Mouse (Mus musculus) forebrain, embryonic 11.5 days (tissue): Measurements from ENCODE around the gene Stag1. TPM values are rescaled to one million over a fixed set of nuclear protein-coding genes. Genes with fewer than 3 reads are reported as not detected.
A peak's percentile ranks its signal among the peaks of the same experiment; 100 is the strongest.

Experiments used
- ATAC-seq: fragments of 200-750 bp; cut with Nextera tagmentation; replicated peaks from 2 replicates; pipeline ENCODE4 v1.8.0; 2017; ENCODE audit warnings: moderate TSS enrichment; ENCODE audit not compliant: low FRiP score
- DNase-seq: peaks from one replicate; pipeline ENCODE4 v3.0.0-alpha.2; 2017; ENCODE audit warnings: low spot score
- H3K27ac ChIP-seq: fragments of 300-500 bp; sonication (generic); 2 replicates; pipeline ENCODE4 v1.5.1; 2014; ENCODE audit warnings: low read depth, low read length
- H3K27me3 ChIP-seq: fragments of 300-500 bp; sonication (generic); 2 replicates; pipeline ENCODE4 v1.6.1; 2014; ENCODE audit warnings: mild to moderate bottlenecking, low read length, mixed read lengths; ENCODE audit not compliant: control insufficient read depth, insufficient read depth
- H3K36me3 ChIP-seq: fragments of 300-500 bp; sonication (generic); 2 replicates; pipeline ENCODE4 v1.6.1; 2014; ENCODE audit warnings: mild to moderate bottlenecking, low read length, moderate library complexity, mixed read lengths; ENCODE audit not compliant: control insufficient read depth, insufficient read depth
- H3K4me1 ChIP-seq: fragments of 300-500 bp; sonication (generic); replicated peaks from 2 replicates; pipeline ENCODE4 v1.6.1; 2014; ENCODE audit warnings: low read length, mixed read lengths; ENCODE audit not compliant: control insufficient read depth, insufficient read depth
- H3K4me2 ChIP-seq: fragments of 300-500 bp; sonication (generic); 2 replicates; pipeline ENCODE4 v1.6.1; 2014; ENCODE audit warnings: low read depth, mild to moderate bottlenecking, low read length, moderate library complexity, mixed read lengths; ENCODE audit not compliant: severe bottlenecking
- H3K4me3 ChIP-seq: fragments of 300-500 bp; sonication (generic); 2 replicates; pipeline ENCODE4 v1.5.1; 2014; ENCODE audit warnings: low read depth, low read length
- H3K9ac ChIP-seq: fragments of 300-500 bp; sonication (generic); 2 replicates; pipeline ENCODE4 v1.6.1; 2014; ENCODE audit warnings: low read length
- H3K9me3 ChIP-seq: fragments of 300-500 bp; sonication (generic); 2 replicates; pipeline ENCODE4 v1.6.1; 2016; ENCODE audit warnings: low read length, mixed read lengths; ENCODE audit not compliant: control insufficient read depth
- WGBS: fragments of 180-500 bp; shearing (Covaris S2); extraction: QIAGEN DNeasy Blood & Tissue Kit; methylation state at CpG from one replicate; pipeline ENCODE4 v1.1.7; 2014; 5-methylcytosine and 5-hydroxymethylcytosine counted together
- polyA plus RNA-seq: library from polyadenylated mRNA; unstranded; fragments of >200 nt; fragmentation: Nextera tagmentation; extraction: Ambion mirVana; gene quantifications from 2 replicates; pipeline ENCODE4 v1.2.1, GENCODE M21; 2014

The Stag1 gene
- polyA plus RNA-seq, 1 experiment from 2014 or later: 63.0 TPM

GRCm38 (mm10) chr9:100571511-100571910 lies 26.1 kb upstream of the Stag1 start:
- no peak for DNase-seq
- Histone ChIP-seq H3K27me3 (no peaks in the 10 kb centered on the region), H3K4me1 (peaks cover 4% of the 10 kb centered on the region; the same call in 1 of the 2 replicates), H3K4me2 (peak overlapping the region; percentile 88; the same call in 1 of the 2 replicates), H3K9me3 (no peaks in the 10 kb centered on the region), H3K27ac (no peak overlapping the region), H3K36me3 (no peaks in the 10 kb centered on the region), H3K9ac (no peak overlapping the region), H3K4me3 (no peak overlapping the region)
- ATAC-seq: 0 out of 2 replicates have a peak, but pooled peaks have one; percentile 1
- WGBS: 86% methylated on average over 1 of the region's 1 CpGs

GRCm38 (mm10) chr9:100573300-100573699 lies 24.3 kb upstream of the Stag1 start:
- Histone ChIP-seq H3K9ac (no peak overlapping the region), H3K36me3 (no peaks in the 10 kb centered on the region), H3K4me2 (no peak overlapping the region), H3K27ac (no peak overlapping the region), H3K4me1 (peaks cover 4% of the 10 kb centered on the region; the same call in 1 of the 2 replicates), H3K4me3 (no peak overlapping the region), H3K9me3 (no peaks in the 10 kb centered on the region), H3K27me3 (no peaks in the 10 kb centered on the region)
- ATAC-seq: no peak
- DNase-seq: no peak
- 84% methylated on average over 2 of the region's 2 CpGs for WGBS

GRCm38 (mm10) chr9:100573942-100574341 lies 23.7 kb upstream of the Stag1 start:
- DNase-seq: no peak
- ATAC-seq: no peak
- Histone ChIP-seq H3K4me2 (no peak overlapping the region), H3K4me1 (peaks cover 4% of the 10 kb centered on the region; the same call in 1 of the 2 replicates), H3K27ac (no peak overlapping the region), H3K36me3 (no peaks in the 10 kb centered on the region), H3K27me3 (no peaks in the 10 kb centered on the region), H3K4me3 (no peak overlapping the region), H3K9me3 (no peaks in the 10 kb centered on the region), H3K9ac (no peak overlapping the region)
- 62% methylated on average over 5 of the region's 5 CpGs for WGBS

- ATAC-seq: no peak
- WGBS: 37% methylated on average over 20 of the region's 20 CpGs
- no peak overlapping the region for H3K27ac ChIP-seq
- H3K4me1 ChIP-seq: peaks cover 11% of the 10 kb centered on the region; the same call in 1 of the 2 replicates
- H3K9me3 ChIP-seq: no peaks in the 10 kb centered on the region
- H3K9ac ChIP-seq: peak overlapping the region; percentile 31; the same call in 1 of the 2 replicates
- DNase-seq: no peak
- no peaks in the 10 kb centered on the region for H3K27me3 ChIP-seq
- no peak overlapping the region for H3K4me2 ChIP-seq
- H3K36me3 ChIP-seq: no peaks in the 10 kb centered on the region
- H3K4me3 ChIP-seq: no peak overlapping the region
Measured at GRCm38 (mm10) chr9:100580196-100580740, 17.3 kb upstream of the Stag1 start.

- Histone ChIP-seq H3K36me3 (no peaks in the 10 kb centered on the region), H3K27me3 (no peaks in the 10 kb centered on the region), H3K9ac (no peak overlapping the region), H3K27ac (peak overlapping the region; percentile 37), H3K9me3 (no peaks in the 10 kb centered on the region), H3K4me1 (peaks cover 11% of the 10 kb centered on the region; the same call in 1 of the 2 replicates), H3K4me2 (0 out of 2 replicates have a peak overlapping the region, but pooled peaks have one; percentile 5), H3K4me3 (no peak overlapping the region)
- ATAC-seq: peak; percentile 84
- WGBS: 24% methylated on average over 13 of the region's 13 CpGs
- DNase-seq: peak; percentile 80
Measured at GRCm38 (mm10) chr9:100581543-100582492, 15.8 kb upstream of the Stag1 start.

DNA sequence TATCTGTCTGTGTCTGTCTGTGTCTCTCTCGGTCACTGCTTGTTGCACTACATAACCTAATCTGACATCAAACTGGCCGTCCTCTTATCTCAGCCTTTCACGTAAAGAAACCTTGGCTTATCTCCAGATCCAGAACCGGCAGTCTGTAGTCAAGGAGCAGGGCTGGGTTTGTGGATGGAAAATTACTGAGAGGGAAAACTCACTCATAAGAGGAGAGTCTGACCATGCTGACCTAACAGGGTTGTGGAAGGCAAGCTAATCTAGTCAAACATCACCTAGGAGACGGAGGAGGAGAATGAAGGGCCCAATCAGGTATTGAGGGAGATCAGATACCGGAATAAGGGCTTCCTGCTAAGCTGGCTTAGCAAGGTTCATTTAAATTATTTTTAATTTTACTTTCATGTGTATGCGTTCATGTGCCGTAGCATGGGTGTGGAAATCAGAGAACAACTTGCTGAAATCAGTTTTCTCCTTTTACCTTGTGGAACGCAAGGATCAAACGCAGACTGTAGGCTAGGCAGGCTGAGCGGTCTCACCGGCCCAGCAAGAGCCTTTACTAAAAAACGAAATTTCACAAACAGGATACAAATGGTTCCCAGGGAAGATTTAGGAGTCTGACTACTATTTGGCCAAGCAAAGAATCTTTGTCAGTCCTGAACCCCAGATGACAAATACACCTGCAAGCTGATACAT lies 14.6 kb upstream of the Stag1 start:
- DNase-seq (no peak), ATAC-seq (no peak)
- Histone ChIP-seq H3K36me3 (no peaks in the 10 kb centered on the region), H3K4me2 (no peak overlapping the region), H3K4me3 (no peak overlapping the region), H3K9me3 (no peaks in the 10 kb centered on the region), H3K4me1 (peaks cover 11% of the 10 kb centered on the region; the same call in 1 of the 2 replicates), H3K27ac (peak overlapping the region; percentile 37), H3K9ac (no peak overlapping the region), H3K27me3 (no peaks in the 10 kb centered on the region)
- 57% methylated on average over 13 of the region's 13 CpGs for WGBS

DNA sequence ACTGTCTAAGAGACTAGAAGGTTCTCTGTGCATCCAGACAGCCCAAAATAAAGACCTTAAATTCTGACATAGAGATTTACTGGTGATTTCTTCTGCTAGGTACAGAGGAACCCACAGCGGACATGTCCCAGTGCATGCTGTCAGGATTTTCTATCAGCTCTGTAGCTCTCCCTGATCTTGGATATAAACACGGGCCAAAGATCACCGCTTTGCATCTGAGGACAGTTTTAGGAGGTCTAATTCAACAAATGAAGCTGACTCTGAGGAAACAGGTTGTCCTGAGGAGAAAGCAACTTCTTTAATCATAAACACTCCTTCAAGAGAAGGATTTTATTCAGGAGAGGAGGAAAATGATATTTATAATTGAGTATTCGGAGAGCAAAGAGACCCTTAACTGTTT lies 13.6 kb upstream of the Stag1 start:
- 86% methylated on average over 4 of the region's 4 CpGs for WGBS
- no peak overlapping the region for H3K4me3 ChIP-seq
- ATAC-seq (no peak), DNase-seq (no peak)
- H3K27me3 ChIP-seq: no peaks in the 10 kb centered on the region
- peaks cover 11% of the 10 kb centered on the region; the same call in 1 of the 2 replicates for H3K4me1 ChIP-seq
- no peaks in the 10 kb centered on the region for H3K9me3 ChIP-seq
- H3K9ac ChIP-seq: no peak overlapping the region
- H3K4me2 ChIP-seq: no peak overlapping the region
- no peaks in the 10 kb centered on the region for H3K36me3 ChIP-seq
- H3K27ac ChIP-seq: no peak overlapping the region

GRCm38 (mm10) chr9:100590462-100590861 lies 7.1 kb upstream of the Stag1 start:
- H3K4me3 ChIP-seq: no peak overlapping the region
- no peaks in the 10 kb centered on the region for H3K9me3 ChIP-seq
- H3K36me3 ChIP-seq: no peaks in the 10 kb centered on the region
- no peak overlapping the region for H3K27ac ChIP-seq
- H3K4me1 ChIP-seq: no peaks in the 10 kb centered on the region
- no peaks in the 10 kb centered on the region for H3K27me3 ChIP-seq
- no peak overlapping the region for H3K9ac ChIP-seq
- no peak for DNase-seq
- no peak for ATAC-seq
- 77% methylated on average over 4 of the region's 4 CpGs for WGBS
- no peak overlapping the region for H3K4me2 ChIP-seq
